Mouse (Mus musculus): ENCODE results near the gene Tbc1d2b. TPM values are rescaled to one million over a fixed set of nuclear protein-coding genes. Genes with fewer than 3 reads are reported as not detected.

Tbc1d2b gene
- total and polyA plus RNA-seq, 3 experiments: 0.09 to 0.90 (median 0.22) TPM

- H3K27me3 ChIP-seq (ENCODE audit: insufficient read depth, low read length): no peaks in the 10 kb centered on the region
- DNase-seq (ENCODE audit: low spot score) (no peak), ATAC-seq (ENCODE audit: extremely low read depth, insufficient number of reproducible peaks, low FRiP score, poor library complexity, severe bottlenecking) (no peak)
- no peak overlapping the region for H3K4me3 ChIP-seq (ENCODE audit: low read depth, low read length)
- H3K9me3 ChIP-seq (replicated peaks): peaks cover 28% of the 10 kb centered on the region
- TF ChIP-seq GATA2 (IDR thresholded peaks at IDR 0.05; ENCODE audit: borderline replicate concordance, low read depth, low read length): no peak
- no peak for TF ChIP-seq GATA1 (IDR thresholded peaks at IDR 0.05; ENCODE audit: borderline replicate concordance, low read length)
- TF ChIP-seq CTCF (IDR thresholded peaks at IDR 0.05; ENCODE audit: low read depth, low read length): no peak
- TF ChIP-seq POLR2AphosphoS5 (IDR thresholded peaks at IDR 0.05; ENCODE audit: insufficient replicate concordance, low read depth, low read length): no peak
- no peak for TF ChIP-seq TAL1 (conservative IDR thresholded peaks at IDR 0.05; ENCODE audit: low read depth, low read length)
- H3K4me1 ChIP-seq (ENCODE audit: insufficient read depth, low read depth, low read length): no peaks in the 10 kb centered on the region; the same call in 1 of the 2 replicates
- H3K36me3 ChIP-seq (replicated peaks): no peaks in the 10 kb centered on the region
Observed at GRCm38 (mm10) chr9:90234786-90235185, 35.8 kb downstream of the Tbc1d2b start.

- no peak overlapping the region for H3K4me3 ChIP-seq (ENCODE audit: low read depth, low read length)
- DNase-seq (ENCODE audit: low spot score): no peak
- no peaks in the 10 kb centered on the region; the same call in 1 of the 2 replicates for H3K4me1 ChIP-seq (ENCODE audit: insufficient read depth, low read depth, low read length)
- no peak for ATAC-seq (ENCODE audit: extremely low read depth, insufficient number of reproducible peaks, low FRiP score, poor library complexity, severe bottlenecking)
- no peaks in the 10 kb centered on the region for H3K36me3 ChIP-seq (replicated peaks)
- TF ChIP-seq POLR2AphosphoS5 (IDR thresholded peaks at IDR 0.05; ENCODE audit: insufficient replicate concordance, low read depth, low read length) (no peak), GATA1 (IDR thresholded peaks at IDR 0.05; ENCODE audit: borderline replicate concordance, low read length) (no peak), TAL1 (conservative IDR thresholded peaks at IDR 0.05; ENCODE audit: low read depth, low read length) (no peak), GATA2 (IDR thresholded peaks at IDR 0.05; ENCODE audit: borderline replicate concordance, low read depth, low read length) (no peak), CTCF (IDR thresholded peaks at IDR 0.05; ENCODE audit: low read depth, low read length) (no peak)
- no peaks in the 10 kb centered on the region for H3K27me3 ChIP-seq (ENCODE audit: insufficient read depth, low read length)
- H3K9me3 ChIP-seq (replicated peaks): peaks cover 28% of the 10 kb centered on the region
Observed at GRCm38 (mm10) chr9:90233906-90234419, 36.6 kb downstream of the Tbc1d2b start.

GRCm38 (mm10) chr9:90232781-90233690, 37.6 kb downstream of the Tbc1d2b start:
- peaks cover 31% of the 10 kb centered on the region for H3K9me3 ChIP-seq (replicated peaks)
- DNase-seq (ENCODE audit: low spot score) (no peak), ATAC-seq (ENCODE audit: extremely low read depth, insufficient number of reproducible peaks, low FRiP score, poor library complexity, severe bottlenecking) (no peak)
- TF ChIP-seq GATA1 (IDR thresholded peaks at IDR 0.05; ENCODE audit: borderline replicate concordance, low read length): no peak
- TF ChIP-seq GATA2 (IDR thresholded peaks at IDR 0.05; ENCODE audit: borderline replicate concordance, low read depth, low read length): no peak
- no peak for TF ChIP-seq TAL1 (conservative IDR thresholded peaks at IDR 0.05; ENCODE audit: low read depth, low read length)
- TF ChIP-seq CTCF (IDR thresholded peaks at IDR 0.05; ENCODE audit: low read depth, low read length): no peak
- no peak for TF ChIP-seq POLR2AphosphoS5 (IDR thresholded peaks at IDR 0.05; ENCODE audit: insufficient replicate concordance, low read depth, low read length)
- H3K27me3 ChIP-seq (ENCODE audit: insufficient read depth, low read length): no peaks in the 10 kb centered on the region
- H3K36me3 ChIP-seq (replicated peaks): no peaks in the 10 kb centered on the region
- H3K4me1 ChIP-seq (ENCODE audit: insufficient read depth, low read depth, low read length): no peaks in the 10 kb centered on the region; the same call in 1 of the 2 replicates
- no peak overlapping the region for H3K4me3 ChIP-seq (ENCODE audit: low read depth, low read length)

- DNase-seq (ENCODE audit: low spot score) (no peak), ATAC-seq (ENCODE audit: extremely low read depth, insufficient number of reproducible peaks, low FRiP score, poor library complexity, severe bottlenecking) (no peak)
- Histone ChIP-seq H3K4me1 (ENCODE audit: insufficient read depth, low read depth, low read length) (no peaks in the 10 kb centered on the region), H3K36me3 (replicated peaks) (no peaks in the 10 kb centered on the region), H3K27me3 (ENCODE audit: insufficient read depth, low read length) (no peaks in the 10 kb centered on the region), H3K4me3 (ENCODE audit: low read depth, low read length) (no peak overlapping the region), H3K9me3 (replicated peaks) (peaks cover 26% of the 10 kb centered on the region)
- no peak for TF ChIP-seq TAL1 (conservative IDR thresholded peaks at IDR 0.05; ENCODE audit: low read depth, low read length)
- no peak for TF ChIP-seq POLR2AphosphoS5 (IDR thresholded peaks at IDR 0.05; ENCODE audit: insufficient replicate concordance, low read depth, low read length)
- TF ChIP-seq CTCF (IDR thresholded peaks at IDR 0.05; ENCODE audit: low read depth, low read length): no peak
- TF ChIP-seq GATA1 (IDR thresholded peaks at IDR 0.05; ENCODE audit: borderline replicate concordance, low read length): no peak
Observed at GRCm38 (mm10) chr9:90227171-90227570, 43.4 kb downstream of the Tbc1d2b start.

GRCm38 (mm10) chr9:90226742-90227096, 43.9 kb downstream of the Tbc1d2b start:
- H3K36me3 ChIP-seq (replicated peaks): no peaks in the 10 kb centered on the region
- DNase-seq (ENCODE audit: low spot score) (no peak), ATAC-seq (ENCODE audit: extremely low read depth, insufficient number of reproducible peaks, low FRiP score, poor library complexity, severe bottlenecking) (no peak)
- H3K4me1 ChIP-seq (ENCODE audit: insufficient read depth, low read depth, low read length): no peaks in the 10 kb centered on the region
- H3K4me3 ChIP-seq (ENCODE audit: low read depth, low read length): no peak overlapping the region
- H3K27me3 ChIP-seq (ENCODE audit: insufficient read depth, low read length): no peaks in the 10 kb centered on the region
- H3K9me3 ChIP-seq (replicated peaks): peaks cover 30% of the 10 kb centered on the region
- no peak for TF ChIP-seq GATA2 (IDR thresholded peaks at IDR 0.05; ENCODE audit: borderline replicate concordance, low read depth, low read length)

- peaks cover 30% of the 10 kb centered on the region for H3K9me3 ChIP-seq (replicated peaks)
- no peaks in the 10 kb centered on the region for H3K36me3 ChIP-seq (replicated peaks)
Observed at GRCm38 (mm10) chr9:90226081-90226741, 44.4 kb downstream of the Tbc1d2b start.

More at GRCm38 (mm10) chr9:90226081-90226741, 44.4 kb downstream of the Tbc1d2b start:
- Histone ChIP-seq H3K4me3 (ENCODE audit: low read depth, low read length) (no peak overlapping the region; the same call in 1 of the 2 replicates), H3K4me1 (ENCODE audit: insufficient read depth, low read depth, low read length) (no peaks in the 10 kb centered on the region), H3K27me3 (ENCODE audit: insufficient read depth, low read length) (no peaks in the 10 kb centered on the region)
- TF ChIP-seq GATA2 (IDR thresholded peaks at IDR 0.05; ENCODE audit: borderline replicate concordance, low read depth, low read length) (no peak), GATA1 (IDR thresholded peaks at IDR 0.05; ENCODE audit: borderline replicate concordance, low read length) (no peak), TAL1 (conservative IDR thresholded peaks at IDR 0.05; ENCODE audit: low read depth, low read length) (no peak), CTCF (IDR thresholded peaks at IDR 0.05; ENCODE audit: low read depth, low read length) (no peak), POLR2AphosphoS5 (IDR thresholded peaks at IDR 0.05; ENCODE audit: insufficient replicate concordance, low read depth, low read length) (no peak)
- ATAC-seq (ENCODE audit: extremely low read depth, insufficient number of reproducible peaks, low FRiP score, poor library complexity, severe bottlenecking) (no peak), DNase-seq (ENCODE audit: low spot score) (no peak)

All from G1E (cell line).